Mouse (Mus musculus) monocyte, adult 5-6 weeks (primary cell): ENCODE measurements around the gene Lamtor3. TPM values are rescaled to one million over a fixed set of nuclear protein-coding genes. Genes with fewer than 3 reads are reported as not detected.
"Not testable (repeated sequence)": the region's sequence is repeated elsewhere in the genome, so short reads cannot be mapped to it uniquely, and the experiment has no call there.

ENCODE experiments used
- ATAC-seq: fragments of 153-309, 156-312 bp; replicated peaks from 2 replicates; pipeline ENCODE4 v1.8.0; 2017; ENCODE audit warnings: mild to moderate bottlenecking; ENCODE audit not compliant: low TSS enrichment, insufficient number of reproducible peaks, severe bottlenecking, poor library complexity, low FRiP score
- total RNA-seq: library from RNA; stranded (forward); fragments of 200-1000, 200-491, 200-594 nt; gene quantifications from 3 replicates; pipeline ENCODE4 v1.2.3, GENCODE M21; 2017

The Lamtor3 gene
- total RNA-seq, 1 experiment from 2014 or later: 98.7 TPM

DNA sequence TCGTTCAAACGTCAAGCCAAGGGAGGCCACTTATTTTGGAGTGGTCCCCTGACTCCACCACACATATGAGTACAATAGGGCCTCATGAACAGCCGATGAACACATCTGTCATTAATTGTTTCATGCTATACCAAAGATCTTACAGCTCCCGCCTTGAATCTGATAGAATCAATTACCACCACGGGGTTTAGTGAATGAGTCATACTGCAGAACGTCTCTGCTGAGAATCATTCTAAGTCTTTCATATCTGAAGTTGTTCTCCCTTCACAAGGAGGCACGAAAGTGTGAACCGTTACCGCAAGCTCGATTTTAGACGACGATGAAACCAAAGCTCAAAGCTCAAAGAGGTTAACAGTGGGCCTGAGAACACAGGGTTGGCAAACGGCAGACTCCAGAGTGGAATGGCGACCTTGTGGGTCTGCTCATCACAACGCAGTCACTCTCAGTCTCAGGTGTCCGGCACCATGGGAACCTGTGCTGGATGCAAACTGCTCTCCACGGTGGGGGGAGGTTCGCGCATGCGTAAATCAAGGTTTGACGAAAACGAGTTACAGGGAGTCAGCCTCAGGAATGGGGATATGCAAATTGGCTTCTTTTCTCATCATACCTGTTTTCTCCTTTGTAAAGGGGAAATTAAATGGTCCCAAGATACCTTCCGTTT is 36.1 kb downstream of the Lamtor3 start:
- no peak for ATAC-seq

DNA sequence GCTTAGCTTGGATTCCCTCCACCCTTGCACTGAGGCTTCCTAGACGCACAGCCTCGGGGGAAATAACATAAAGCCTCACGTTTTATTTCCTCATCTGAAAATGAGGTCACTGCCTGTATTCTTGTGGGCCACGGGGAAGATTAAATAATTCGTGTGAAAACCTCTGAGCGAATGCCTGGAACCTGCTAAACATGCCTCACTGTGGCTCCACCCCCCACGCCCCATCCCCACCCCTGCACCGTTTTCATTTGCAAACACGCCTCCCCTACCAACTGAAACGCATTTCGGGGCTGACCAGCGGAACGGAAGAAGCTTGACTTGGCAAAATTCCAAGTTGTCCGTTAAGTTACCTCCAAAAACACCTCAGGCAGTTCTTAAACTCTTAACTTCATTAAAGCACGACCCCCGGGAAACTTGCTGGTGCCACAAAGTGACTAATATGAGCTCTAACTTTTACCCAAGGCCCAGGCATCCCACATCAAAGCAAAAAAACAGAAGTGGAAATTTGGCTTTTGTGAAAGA is 37.3 kb downstream of the Lamtor3 start:
- ATAC-seq: no peak

DNA sequence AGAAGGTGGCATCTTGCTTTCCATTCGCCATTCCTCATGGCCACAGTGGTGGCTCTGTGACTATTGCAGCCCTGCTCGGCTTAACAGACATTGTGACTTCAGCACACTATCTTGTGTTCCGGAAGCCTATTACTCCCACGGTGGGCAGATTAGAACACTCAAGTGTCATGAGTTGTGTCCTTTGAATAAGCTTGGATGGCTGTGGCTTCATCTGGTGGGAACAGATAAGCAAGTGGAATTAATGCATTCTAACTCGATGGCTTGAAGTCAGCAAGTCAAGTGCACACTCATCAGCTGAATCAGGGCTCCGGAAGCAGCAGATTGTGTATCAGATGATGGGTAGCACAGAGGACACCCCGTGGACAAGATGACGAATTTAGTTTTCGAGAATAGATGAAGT is 39.6 kb downstream of the Lamtor3 start:
- ATAC-seq: no peak

DNA sequence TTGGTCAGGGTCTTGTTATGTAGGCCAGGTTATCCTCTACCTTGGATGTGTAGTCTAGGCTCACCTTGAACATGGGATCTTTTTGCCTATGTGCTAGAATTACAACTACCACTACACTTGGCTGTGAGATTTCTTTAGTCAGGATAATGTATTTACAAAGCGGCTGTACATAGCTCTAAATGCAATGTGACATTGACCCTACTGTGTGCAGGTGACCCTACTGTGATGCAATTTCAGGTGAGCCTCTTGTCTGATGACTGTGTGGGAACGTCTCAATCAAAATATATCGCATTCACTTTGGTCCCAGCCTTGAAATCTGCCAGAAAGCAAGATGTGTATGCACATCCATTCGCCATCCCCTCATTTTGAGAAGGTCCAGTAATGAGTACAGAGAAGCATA is 40.0 kb downstream of the Lamtor3 start:
- ATAC-seq: no peak

DNA sequence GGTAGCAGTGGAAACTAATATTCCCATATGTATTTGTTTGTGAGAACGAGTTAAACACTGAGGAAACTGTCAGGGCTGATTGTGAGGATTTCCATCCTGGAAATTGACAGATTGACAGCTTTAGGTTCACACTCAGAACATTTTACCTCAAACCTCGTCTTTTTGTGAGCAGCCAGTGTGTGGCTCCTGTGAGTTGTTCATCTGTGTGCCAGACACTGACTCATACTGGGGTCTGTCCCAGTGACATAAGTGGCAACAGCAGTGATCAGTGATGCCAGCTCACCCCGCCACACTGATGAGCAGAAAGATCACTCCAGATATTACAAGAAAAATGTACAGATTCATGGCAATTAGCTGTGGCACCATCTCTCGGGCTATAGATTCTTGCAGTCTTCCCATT is 41.1 kb downstream of the Lamtor3 start:
- no peak for ATAC-seq

DNA sequence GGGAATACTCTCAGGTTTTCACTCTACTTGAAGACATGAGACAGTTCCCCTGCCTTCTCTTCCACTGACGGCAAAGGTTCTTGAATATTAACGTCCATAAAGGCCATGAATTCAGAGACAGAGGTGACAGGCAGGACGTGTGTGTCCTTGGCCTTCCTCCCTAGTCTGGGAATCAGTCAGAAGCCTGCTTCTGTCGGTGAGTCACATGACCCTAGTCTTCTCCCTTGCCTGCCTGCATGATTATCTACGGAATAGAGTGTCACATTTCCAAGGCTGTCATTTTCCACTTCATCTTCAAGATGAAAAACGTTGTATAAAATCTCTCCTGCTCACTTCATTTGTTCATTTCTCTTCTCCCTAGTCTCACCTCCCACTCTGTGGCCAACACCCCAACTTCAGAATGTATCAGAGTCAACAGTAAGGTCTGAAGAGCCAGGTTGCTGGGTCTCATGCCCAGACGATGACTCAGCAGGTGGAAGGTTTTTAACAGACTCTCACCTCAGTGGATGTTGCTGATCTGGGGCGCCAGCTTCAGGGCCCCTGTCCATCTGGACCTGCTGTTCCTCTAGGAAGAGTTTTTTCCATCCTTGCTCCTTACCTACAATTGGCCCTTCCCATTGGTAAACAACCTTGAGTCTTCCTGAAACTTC is 43.6 kb downstream of the Lamtor3 start:
- ATAC-seq: no peak

DNA sequence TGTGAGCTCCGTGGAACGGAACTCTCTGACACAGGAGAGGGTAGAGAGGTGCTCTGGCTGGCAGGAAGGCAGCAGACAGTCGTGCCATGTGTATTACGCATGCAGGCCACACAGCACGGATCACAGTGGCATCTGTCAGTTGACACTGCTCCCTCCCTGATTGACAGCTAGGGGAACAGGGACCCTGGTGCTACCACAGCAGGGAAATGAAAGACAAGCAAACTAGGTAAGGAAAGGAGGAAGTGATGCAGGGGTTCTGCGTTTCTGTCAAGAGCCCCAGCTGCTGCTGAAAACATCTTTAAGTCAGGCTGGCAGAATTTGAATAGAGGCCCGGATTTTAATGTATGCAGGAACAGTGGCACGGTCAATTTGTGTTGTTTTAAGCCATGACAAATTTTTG is 45.2 kb downstream of the Lamtor3 start:
- ATAC-seq: peak; percentile 41; the same call in 1 of the 2 replicates

DNA sequence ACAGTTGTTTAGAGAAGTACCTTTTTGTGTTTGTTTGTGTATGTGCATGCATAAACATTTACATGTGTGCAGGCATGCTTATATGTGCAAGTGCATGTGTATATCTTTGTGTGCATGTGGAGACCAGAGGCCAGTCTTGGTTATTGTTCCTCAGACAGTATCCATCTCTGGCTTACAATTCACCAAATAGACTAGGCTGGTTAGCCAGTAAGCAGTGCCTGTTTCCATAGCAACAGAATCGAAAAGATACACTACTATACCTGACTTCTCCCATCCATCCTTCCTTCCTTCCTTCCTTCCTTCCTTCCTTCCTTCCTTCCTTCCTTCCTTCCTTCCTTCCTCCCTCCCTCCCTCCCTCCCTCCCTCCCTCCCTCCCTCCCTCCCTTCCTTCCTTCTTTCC is 45.7 kb downstream of the Lamtor3 start:
- ATAC-seq: not testable (repeated sequence)

DNA sequence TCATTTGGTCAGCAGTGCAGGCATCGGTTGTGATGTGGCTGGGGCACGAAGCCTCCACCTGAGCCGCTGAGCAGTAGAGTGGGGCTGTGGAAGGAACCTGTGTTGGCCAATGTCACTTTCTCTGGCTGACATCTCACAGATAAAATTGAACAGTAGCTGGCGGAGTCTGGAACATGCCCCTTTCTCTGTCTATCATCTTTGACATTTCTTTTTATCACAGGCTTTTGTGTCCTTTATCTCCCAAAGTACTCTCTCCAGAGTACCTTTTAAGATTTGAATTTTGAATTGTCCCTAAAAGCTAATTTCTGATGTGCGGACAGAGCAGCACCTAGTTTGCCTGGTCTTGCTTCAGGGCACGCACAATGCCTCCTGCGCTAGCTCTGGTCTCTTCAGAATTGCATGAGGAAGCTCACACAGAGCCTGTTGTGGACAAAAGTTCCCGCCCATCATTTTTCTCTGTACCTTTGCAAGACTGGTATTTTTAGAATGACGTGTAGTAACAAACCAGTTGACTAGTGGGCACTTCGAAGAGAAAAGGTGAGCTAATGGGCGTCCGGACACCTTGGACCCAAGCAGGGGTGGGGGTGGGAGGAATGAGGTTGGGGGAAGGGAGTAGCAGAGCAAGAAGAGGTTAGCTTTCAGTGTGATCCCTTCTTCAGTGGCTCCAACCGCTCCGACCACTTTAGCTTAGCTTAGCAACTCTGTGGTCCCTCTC is 50.0 kb downstream of the Lamtor3 start:
- no peak for ATAC-seq

DNA sequence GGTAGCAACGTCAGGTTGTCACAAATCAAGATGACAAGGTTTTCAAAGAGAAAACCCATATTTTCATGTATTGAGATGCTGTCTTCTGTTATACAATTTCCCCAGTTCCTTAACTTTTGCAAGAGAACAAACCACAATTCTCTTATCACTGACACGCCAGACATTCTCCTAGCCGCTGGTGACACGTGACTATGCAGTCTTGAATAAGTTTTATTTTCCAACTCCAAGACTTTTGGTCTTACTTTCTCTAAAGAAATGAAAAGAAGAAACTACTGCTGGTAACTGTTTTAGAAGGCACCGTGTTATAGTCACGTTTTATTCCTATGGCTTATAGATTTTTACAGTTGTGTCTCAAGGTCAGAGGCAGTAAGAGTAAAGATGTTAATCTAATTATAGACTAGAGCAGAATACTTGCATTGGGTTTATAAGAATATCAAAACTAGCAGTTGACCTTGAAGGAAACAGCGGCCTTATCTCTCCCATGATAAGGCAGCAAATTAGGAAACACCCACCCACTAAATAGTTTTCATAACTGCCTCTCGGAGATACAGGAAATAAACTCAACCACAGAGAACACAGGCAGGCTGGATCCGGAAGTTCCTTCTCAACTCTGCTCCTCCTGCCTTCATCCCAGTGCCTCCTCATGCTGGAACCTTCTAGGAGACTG is 50.6 kb downstream of the Lamtor3 start:
- peak; percentile 51 for ATAC-seq

DNA sequence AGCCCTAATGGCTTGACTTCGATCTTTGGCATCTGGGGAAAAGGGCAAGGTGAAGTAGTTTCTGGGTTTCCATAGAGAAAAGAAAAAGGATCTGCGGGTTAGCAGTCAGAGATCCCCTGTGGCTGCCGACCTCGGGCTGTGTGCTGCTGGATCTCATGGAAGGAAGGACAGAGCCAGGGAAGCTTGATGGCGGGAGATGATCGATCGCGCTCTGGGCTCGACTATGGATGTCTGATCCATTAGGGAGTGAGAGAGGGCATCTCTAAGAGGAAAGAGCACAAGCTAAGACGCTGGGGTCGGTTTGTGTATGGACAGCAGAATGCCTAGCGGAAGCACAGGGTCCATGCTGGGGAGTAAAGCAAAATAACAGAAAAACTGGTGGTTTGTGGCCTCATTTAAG is 51.6 kb downstream of the Lamtor3 start:
- no peak for ATAC-seq

DNA sequence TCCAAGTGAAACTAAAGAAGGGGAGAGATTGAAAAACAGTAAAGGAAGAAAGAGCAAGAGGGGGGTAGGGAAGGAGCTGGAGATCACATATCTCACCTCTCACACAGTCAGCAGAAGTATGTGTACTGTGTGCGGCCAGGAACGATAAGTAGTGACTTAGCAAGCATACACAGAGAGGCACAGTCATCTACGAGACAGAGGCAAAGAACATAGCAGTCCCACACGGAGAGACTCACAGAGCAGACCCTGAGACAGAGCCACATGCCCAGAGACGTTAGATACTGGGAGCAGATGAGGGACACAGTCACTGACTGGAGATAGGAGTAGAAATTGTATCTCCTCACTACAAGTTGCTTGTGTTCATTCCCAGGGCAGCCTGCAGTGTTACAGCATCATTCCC is 53.9 kb downstream of the Lamtor3 start:
- ATAC-seq: no peak

DNA sequence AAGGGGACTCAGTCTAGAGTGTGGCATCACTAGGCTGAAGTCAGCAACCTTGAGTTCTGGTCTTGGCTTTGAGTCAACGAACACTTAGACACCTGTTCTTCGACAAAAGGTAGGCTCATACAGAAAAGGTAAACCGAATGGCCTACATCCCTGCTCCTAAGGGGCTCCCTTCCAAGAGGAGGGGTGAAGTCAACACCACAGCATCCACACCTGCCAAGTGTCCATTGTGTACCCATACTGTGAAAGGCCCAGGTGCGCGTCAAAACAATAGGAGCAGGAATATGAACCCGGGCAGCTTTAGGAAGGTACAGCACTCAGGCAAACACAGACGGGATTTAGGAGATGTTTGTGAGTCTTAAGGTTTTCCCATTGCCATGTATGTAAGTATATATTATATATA is 54.7 kb downstream of the Lamtor3 start:
- no peak for ATAC-seq

DNA sequence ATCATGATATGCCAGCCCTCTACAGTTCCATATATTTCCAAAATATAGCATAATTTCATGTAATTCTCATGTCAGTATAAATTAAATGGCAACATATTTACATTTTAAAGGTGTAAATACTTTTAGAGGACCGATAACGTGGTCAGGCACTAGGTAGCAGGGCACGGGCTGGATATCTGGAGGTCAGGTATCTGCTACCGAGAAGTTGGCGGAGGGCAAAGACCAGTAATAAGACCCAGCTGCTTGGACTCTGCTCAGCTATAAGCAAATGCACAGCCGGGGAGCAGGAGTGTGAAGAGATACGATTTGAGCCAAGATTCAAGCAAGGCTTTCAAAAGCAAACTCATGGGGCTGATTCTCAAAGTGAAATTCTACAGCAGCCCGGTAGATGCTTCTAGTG is 56.0 kb downstream of the Lamtor3 start:
- ATAC-seq: no peak

DNA sequence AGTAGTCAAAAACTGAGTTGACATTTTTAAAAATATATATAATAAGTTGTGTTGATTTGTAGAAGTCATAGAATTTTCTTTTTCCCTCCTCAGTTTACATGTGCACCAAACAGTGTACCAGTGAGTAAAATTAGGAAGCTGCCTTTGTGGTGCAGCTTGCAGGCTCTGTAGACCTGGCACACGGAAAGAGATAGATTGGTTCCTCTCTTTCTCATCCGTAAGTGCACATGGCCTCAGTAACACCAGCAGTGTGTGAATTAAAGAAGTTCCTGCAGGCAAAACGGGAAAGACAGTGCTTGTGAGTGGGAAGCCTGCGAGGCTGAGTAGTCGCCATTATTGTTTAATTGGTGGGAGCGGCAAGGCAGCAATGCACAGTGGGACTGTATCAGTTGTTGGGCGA is 57.1 kb downstream of the Lamtor3 start:
- ATAC-seq: no peak; the same call in 1 of the 2 replicates

DNA sequence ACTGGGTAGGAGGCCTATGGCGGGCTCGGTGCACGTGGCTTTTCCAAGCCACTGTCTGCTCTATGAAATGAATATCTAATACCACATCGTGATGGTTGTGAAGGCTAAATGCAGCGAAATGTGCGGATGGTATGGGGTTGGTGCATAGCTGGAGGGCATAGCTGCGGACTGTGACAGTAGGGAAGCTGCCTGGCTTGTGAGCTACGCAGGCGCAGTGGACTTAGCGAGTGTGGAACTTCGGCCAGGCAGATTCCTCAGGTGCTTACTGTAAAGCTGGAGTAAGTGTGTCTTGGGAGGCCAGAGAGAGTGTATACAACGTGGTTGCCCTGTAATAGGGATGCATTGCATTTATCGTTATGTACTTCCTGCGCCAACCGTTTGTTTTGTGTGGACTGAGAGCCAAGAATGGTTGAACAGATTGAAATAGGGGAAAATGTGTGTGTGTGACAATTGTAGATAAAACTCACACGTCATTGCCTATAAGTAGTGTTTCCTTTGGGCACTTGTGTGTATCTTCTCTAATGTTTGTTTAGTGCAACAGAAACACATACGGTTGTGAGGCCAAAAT is 57.6 kb downstream of the Lamtor3 start:
- no peak for ATAC-seq

DNA sequence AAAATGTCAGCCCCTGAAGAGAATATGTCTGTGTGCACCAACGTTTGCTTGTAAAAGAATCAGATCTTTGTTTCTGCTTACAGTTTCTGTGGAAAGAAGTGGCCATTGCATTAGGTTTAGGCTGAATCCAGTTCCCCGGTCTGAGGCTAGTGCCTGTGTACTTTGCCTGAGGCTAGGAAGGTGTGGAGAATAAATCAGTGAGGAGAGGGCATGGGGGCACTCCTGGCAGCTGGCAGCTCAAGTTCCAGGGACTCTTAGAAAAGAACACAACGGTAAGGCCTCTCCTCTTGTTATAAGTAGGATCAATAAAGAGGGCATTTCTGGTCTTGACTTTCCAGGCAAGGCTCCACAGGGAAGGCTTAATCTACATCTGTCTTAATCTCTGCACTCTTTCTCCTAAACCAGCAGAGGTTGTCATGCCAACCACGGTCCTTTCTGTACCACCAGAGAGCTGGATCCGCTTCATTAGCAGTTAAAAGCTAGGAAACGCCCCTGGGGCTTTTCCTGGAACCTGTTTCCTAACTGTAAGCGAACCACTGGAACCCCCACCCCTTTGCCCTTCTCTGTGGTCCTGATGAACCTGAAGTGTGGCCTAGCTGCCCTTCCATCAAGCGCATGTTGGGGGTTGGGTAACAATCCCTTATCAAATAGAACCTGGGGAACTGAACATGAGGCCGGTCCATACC is 58.8 kb downstream of the Lamtor3 start:
- no peak for ATAC-seq

DNA sequence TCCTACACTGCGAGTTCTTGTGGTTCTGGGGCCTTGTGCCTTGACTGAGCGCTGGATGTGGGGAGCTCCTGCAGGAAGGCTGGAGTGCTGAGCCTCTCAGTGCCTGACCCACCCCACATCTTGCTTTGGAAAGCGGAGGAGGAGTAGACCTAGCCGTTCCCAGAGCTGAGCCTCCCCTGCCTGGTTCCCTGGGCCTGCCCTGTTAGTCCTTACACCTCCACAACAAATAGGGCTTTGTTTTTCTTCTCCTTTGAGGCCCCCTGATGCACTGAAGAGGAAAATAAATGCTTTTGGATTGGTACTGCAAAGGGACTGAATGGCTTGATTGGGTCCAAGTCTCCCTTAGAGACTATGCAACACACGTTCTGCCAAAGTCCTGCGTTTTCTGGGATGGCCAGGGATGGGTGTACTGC is 59.3 kb downstream of the Lamtor3 start:
- no peak for ATAC-seq
